Mouse (Mus musculus) heart, postnatal 0 days (tissue): ENCODE measurements around the gene Ppp1r17. TPM values are rescaled to one million over a fixed set of nuclear protein-coding genes. Genes with fewer than 3 reads are reported as not detected.
A peak's percentile ranks its signal among the peaks of the same experiment; 100 is the strongest.

Experiments used
- ATAC-seq: fragments of 200-750 bp; cut with Nextera tagmentation; 2 replicates; pipeline ENCODE4 v1.8.0; 2017; ENCODE audit warnings: low read depth, moderate number of reproducible peaks, moderate library complexity; ENCODE audit not compliant: insufficient read depth
- DNase-seq: peaks from one replicate; pipeline ENCODE4 v3.0.0-alpha.2; 2016; ENCODE audit warnings: low spot score
- H3K27ac ChIP-seq: fragments of 300-500 bp; sonication (generic); 2 replicates; pipeline ENCODE4 v1.5.1; 2014; ENCODE audit warnings: low read depth, mild to moderate bottlenecking
- H3K27me3 ChIP-seq: fragments of 300-500 bp; sonication (generic); 2 replicates; pipeline ENCODE4 v1.6.1; 2014; ENCODE audit warnings: low read length, mixed read lengths; ENCODE audit not compliant: control insufficient read depth, insufficient read depth
- H3K36me3 ChIP-seq: fragments of 300-500 bp; sonication (generic); replicated peaks from 2 replicates; pipeline ENCODE4 v1.6.1; 2014; ENCODE audit warnings: low read length, mixed read lengths; ENCODE audit not compliant: control insufficient read depth, insufficient read depth
- H3K4me1 ChIP-seq: fragments of 300-500 bp; sonication (generic); 2 replicates; pipeline ENCODE4 v1.6.1; 2014; ENCODE audit warnings: antibody characterized with exemption; ENCODE audit not compliant: control insufficient read depth, insufficient read depth
- H3K4me2 ChIP-seq: fragments of 300-500 bp; sonication (generic); 2 replicates; pipeline ENCODE4 v1.6.1; 2014; ENCODE audit warnings: low read depth, mild to moderate bottlenecking, low read length, moderate library complexity
- H3K4me3 ChIP-seq: fragments of 300-500 bp; sonication (generic); 2 replicates; pipeline ENCODE4 v1.5.1; 2014; ENCODE audit warnings: low read depth, low read length
- H3K9ac ChIP-seq: fragments of 300-500 bp; sonication (generic); replicated peaks from 2 replicates; pipeline ENCODE4 v1.6.1; 2014; ENCODE audit warnings: low read depth, low read length, mixed read lengths
- H3K9me3 ChIP-seq: fragments of 300-500 bp; sonication (generic); replicated peaks from 2 replicates; pipeline ENCODE4 v1.6.1; 2016; ENCODE audit warnings: low read length; ENCODE audit not compliant: control insufficient read depth
- CTCF ChIP-seq: IDR thresholded peaks from 2 replicates; pipeline ENCODE4 v1.5.1; 2016; ENCODE audit warnings: antibody characterized with exemption, control low read depth, low read depth
- EP300 ChIP-seq: IDR thresholded peaks from 2 replicates; pipeline ENCODE4 v1.6.1; 2016; ENCODE audit warnings: antibody characterized with exemption, low read depth
- WGBS: fragments of 180-500 bp; shearing (Covaris S2); extraction: QIAGEN DNeasy Blood & Tissue Kit; methylation state at CpG from one replicate; pipeline ENCODE4 v1.1.7; 2014; 5-methylcytosine and 5-hydroxymethylcytosine counted together
- polyA plus RNA-seq: library from polyadenylated mRNA; unstranded; fragments of >200 nt; fragmentation: Nextera tagmentation; extraction: Ambion mirVana; gene quantifications from 2 replicates; pipeline ENCODE4 v1.2.1, GENCODE M21; 2015
- total RNA-seq: library from RNA; depleted of rRNA; stranded (reverse); fragments of >200 nt; gene quantifications from 2 replicates; pipeline ENCODE4 v1.2.3, GENCODE M21; 2014; ENCODE audit warnings: low replicate concordance; rRNA removed

Ppp1r17 gene
- 0.50 TPM in 1 of 2 replicates, not detected in the other for total RNA-seq
- polyA plus RNA-seq = 0.92 and 1.2 TPM in 2 replicates

- Histone ChIP-seq H3K4me2 (no peak within 1 kb of the TSS), H3K9ac (no peak within 1 kb of the TSS), H3K4me3 (no peak within 1 kb of the TSS), H3K27ac (no peak within 1 kb of the TSS), H3K27me3 (no peaks in the 10 kb centered on the region), H3K36me3 (no peaks in the 10 kb centered on the region), H3K4me1 (peaks cover 4% of the 10 kb centered on the region; the same call in 1 of the 2 replicates), H3K9me3 (no peaks in the 10 kb centered on the region)
- TF ChIP-seq CTCF = no peak
- no peak for TF ChIP-seq EP300
- DNase-seq (no peak), ATAC-seq (no peak)
- 61% methylated on average over 16 of the region's 16 CpGs for WGBS
Observed at GRCm38 (mm10) chr6:56017291-56017994, at the start of gene Ppp1r17. Gene Ppp1r17 (plus strand): TSS chr6:56017497.

GRCm38 (mm10) chr6:55972998-55973397 lies 44.3 kb upstream of the Ppp1r17 start:
- Histone ChIP-seq H3K9me3 (no peaks in the 10 kb centered on the region), H3K27ac (no peak overlapping the region), H3K4me2 (no peak overlapping the region), H3K36me3 (no peaks in the 10 kb centered on the region), H3K4me1 (no peaks in the 10 kb centered on the region), H3K27me3 (no peaks in the 10 kb centered on the region), H3K9ac (no peak overlapping the region), H3K4me3 (no peak overlapping the region)
- DNase-seq = peak; percentile 57
- TF ChIP-seq CTCF (peak; percentile 51), EP300 (no peak)
- ATAC-seq = no peak

GRCm38 (mm10) chr6:55979766-55980165 lies 37.5 kb upstream of the Ppp1r17 start:
- Histone ChIP-seq H3K36me3 (no peaks in the 10 kb centered on the region), H3K9ac (no peak overlapping the region), H3K4me3 (no peak overlapping the region), H3K4me2 (no peak overlapping the region), H3K4me1 (no peaks in the 10 kb centered on the region), H3K27me3 (no peaks in the 10 kb centered on the region), H3K27ac (no peak overlapping the region), H3K9me3 (no peaks in the 10 kb centered on the region)
- DNase-seq (no peak), ATAC-seq (no peak)
- TF ChIP-seq EP300 = no peak
- TF ChIP-seq CTCF = no peak
- WGBS = 57% methylated on average over 2 of the region's 2 CpGs

GRCm38 (mm10) chr6:56008711-56009110 lies 8.6 kb upstream of the Ppp1r17 start:
- no peak overlapping the region for H3K9ac ChIP-seq
- no peak overlapping the region for H3K27ac ChIP-seq
- ATAC-seq (no peak), DNase-seq (no peak)
- no peak overlapping the region for H3K4me3 ChIP-seq
- no peaks in the 10 kb centered on the region for H3K36me3 ChIP-seq
- no peaks in the 10 kb centered on the region for H3K27me3 ChIP-seq
- no peak overlapping the region for H3K4me2 ChIP-seq
- no peaks in the 10 kb centered on the region for H3K4me1 ChIP-seq
- no peaks in the 10 kb centered on the region for H3K9me3 ChIP-seq
- TF ChIP-seq EP300 (no peak), CTCF (no peak)
- WGBS = 75% methylated on average over 4 of the region's 4 CpGs

- H3K27me3 ChIP-seq = no peaks in the 10 kb centered on the region
- TF ChIP-seq EP300 (no peak), CTCF (no peak)
- no peaks in the 10 kb centered on the region for H3K9me3 ChIP-seq
- no peak overlapping the region for H3K4me3 ChIP-seq
- WGBS = 72% methylated on average over 5 of the region's 5 CpGs
- H3K27ac ChIP-seq = no peak overlapping the region
- DNase-seq (no peak), ATAC-seq (no peak)
- H3K4me2 ChIP-seq = no peak overlapping the region
- no peak overlapping the region for H3K9ac ChIP-seq
- H3K36me3 ChIP-seq = no peaks in the 10 kb centered on the region
- H3K4me1 ChIP-seq = no peaks in the 10 kb centered on the region
Observed at GRCm38 (mm10) chr6:56012384-56012783, 4.9 kb upstream of the Ppp1r17 start.

- DNase-seq = no peak
- no peaks in the 10 kb centered on the region for H3K27me3 ChIP-seq
- no peak overlapping the region for H3K27ac ChIP-seq
- ATAC-seq = peak; percentile 69
- H3K36me3 ChIP-seq = no peaks in the 10 kb centered on the region
- no peaks in the 10 kb centered on the region for H3K9me3 ChIP-seq
- TF ChIP-seq EP300 (no peak), CTCF (no peak)
- no peak overlapping the region for H3K4me2 ChIP-seq
- WGBS = 10% methylated on average over 2 of the region's 2 CpGs
- H3K4me1 ChIP-seq = peaks cover 4% of the 10 kb centered on the region; the same call in 1 of the 2 replicates
- no peak overlapping the region for H3K9ac ChIP-seq
- no peak overlapping the region for H3K4me3 ChIP-seq
Observed at GRCm38 (mm10) chr6:56019632-56020031, 2.3 kb downstream of the Ppp1r17 start.
